Mouse (Mus musculus) kidney, adult 2 months (tissue): Measurements from ENCODE around the gene Anp32e.

Source experiments
- CTCF ChIP-seq: fragments of 200-500 bp; conservative IDR thresholded peaks from 2 replicates; pipeline ENCODE4 v1.5.1; 2011; ENCODE audit warnings: low read depth, mild to moderate bottlenecking, control low read depth, low read length, moderate library complexity, mixed read lengths; ENCODE audit not compliant: insufficient read depth, insufficient read length
- POLR2A ChIP-seq: fragments of 200-500 bp; IDR thresholded peaks from one replicate; pipeline ENCODE4 v1.6.1; 2011; ENCODE audit warnings: low read depth, low read length, control low read depth

DNA sequence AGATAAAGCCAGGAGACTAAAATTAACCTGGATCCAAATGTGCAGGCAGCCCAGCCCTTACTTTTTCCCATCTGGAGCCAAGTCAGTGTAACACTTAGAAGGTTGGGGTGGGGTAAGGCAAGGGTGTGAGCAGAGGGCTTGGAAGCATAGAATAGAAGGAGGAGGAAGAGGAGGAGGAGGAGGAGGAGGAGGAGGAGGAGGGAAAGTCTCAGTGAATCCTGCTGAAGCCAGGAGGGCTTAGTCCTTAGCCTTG lies 26.7 kb upstream of the Anp32e start:
- TF ChIP-seq CTCF: no peak
- TF ChIP-seq POLR2A: no peak
